Mouse (Mus musculus) right cerebral cortex, postnatal 25 days (tissue): ENCODE data around the gene Tbxa2r.
A peak's percentile ranks its signal among the peaks of the same experiment; 100 is the strongest.

Experiments
- DNase-seq: peaks from one replicate; pipeline ENCODE4 v3.0.0; 2022

Tbxa2r gene

GRCm38 (mm10) chr10:81322444-81322843, 6.1 kb upstream of the Tbxa2r start:
- no peak for DNase-seq

- DNase-seq, result no peak
These were observed 5.3 kb upstream of the Tbxa2r start for GRCm38 (mm10) chr10:81323141-81323775.

GRCm38 (mm10) chr10:81323791-81324530, 4.6 kb upstream of the Tbxa2r start:
- no peak for DNase-seq

- DNase-seq, result no peak
These were observed 3.4 kb upstream of the Tbxa2r start for GRCm38 (mm10) chr10:81325176-81325575.

DNA sequence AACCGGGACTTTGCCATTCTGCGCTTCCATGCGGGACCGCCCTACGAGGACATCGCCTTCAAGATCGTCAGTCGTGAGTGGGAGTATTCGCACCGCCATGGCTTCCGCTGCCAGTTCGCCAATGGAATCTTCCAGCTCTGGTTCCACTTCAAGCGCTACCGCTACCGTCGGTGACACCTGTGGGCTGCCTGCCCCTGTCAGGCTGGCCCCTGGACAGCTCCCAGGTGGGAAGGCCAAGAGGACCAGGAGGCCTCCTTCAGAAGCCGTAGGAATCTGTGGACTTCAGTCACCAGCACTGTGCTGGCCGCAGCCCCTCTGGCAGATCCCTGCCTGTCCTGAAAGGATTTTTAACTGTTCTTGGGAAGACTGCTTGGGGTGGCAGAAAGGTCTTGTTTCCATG, 2.8 kb upstream of the Tbxa2r start:
- DNase-seq, result no peak

DNA sequence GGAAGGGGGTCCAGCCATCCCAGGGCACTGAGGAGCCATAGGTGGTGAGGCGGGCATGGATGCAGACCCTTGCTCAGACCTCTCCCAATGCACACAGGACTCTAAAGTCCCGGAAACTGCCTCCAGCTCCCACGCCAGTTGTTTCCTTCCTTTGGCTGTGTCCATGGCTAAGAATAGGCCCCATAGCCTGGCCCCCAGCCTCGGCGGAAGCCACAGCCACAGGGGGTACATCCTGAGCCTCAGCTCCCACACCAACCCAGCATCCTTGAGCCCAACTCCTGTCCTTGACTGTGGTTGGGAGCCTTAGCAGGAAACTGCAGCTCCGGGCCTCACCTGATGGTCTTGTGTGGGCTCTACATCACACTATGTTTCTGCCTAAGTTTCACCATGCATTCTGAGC, 1.7 kb upstream of the Tbxa2r start:
- DNase-seq, result no peak

GRCm38 (mm10) chr10:81327959-81328358, 572 bp upstream of the Tbxa2r start:
- no peak for DNase-seq

DNA sequence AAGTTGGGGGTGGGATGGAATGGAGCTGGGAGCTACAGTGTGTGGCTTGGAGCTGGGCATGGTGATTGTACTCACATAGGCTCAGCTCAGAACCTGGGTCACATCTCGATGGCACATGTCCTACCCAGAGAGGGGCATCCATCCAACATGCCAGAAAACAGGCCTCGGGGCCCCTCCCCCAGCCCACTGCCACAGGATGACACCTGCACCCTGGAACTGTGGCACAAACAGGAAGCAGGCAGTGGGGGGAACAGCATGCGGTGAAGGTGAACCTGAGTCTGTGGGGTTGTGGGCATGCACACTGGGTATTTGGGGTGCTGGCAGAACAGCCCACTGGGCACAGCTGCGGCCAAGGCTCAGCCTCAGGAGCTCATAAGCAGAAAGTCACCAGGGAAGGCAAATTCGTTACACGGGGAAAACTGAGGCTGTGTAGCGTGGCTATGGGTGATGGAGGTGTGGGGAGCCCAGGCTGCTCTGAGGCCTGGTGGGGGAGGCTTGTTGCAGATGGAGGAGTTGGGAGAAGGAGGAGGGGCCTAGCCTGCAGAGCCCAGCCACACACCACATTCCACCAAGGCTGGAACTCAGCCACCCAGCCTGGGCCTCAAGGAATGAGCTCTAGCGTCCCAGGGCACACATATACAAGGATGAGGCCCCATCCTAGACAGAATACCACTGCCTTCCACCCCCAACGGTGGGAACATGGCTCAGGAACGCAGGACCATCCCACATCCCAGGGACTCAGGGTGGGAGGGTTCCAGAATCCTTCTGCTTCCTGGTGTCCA, 854 bp downstream of the Tbxa2r start:
- DNase-seq, result no peak

- no peak for DNase-seq
These were observed 1.5 kb downstream of the Tbxa2r start for GRCm38 (mm10) chr10:81330007-81330406.

- no peak for DNase-seq
These were observed 3.7 kb downstream of the Tbxa2r start for GRCm38 (mm10) chr10:81332277-81332676.

- no peak for DNase-seq
These were observed 5.8 kb downstream of the Tbxa2r start for GRCm38 (mm10) chr10:81334324-81334723.

DNA sequence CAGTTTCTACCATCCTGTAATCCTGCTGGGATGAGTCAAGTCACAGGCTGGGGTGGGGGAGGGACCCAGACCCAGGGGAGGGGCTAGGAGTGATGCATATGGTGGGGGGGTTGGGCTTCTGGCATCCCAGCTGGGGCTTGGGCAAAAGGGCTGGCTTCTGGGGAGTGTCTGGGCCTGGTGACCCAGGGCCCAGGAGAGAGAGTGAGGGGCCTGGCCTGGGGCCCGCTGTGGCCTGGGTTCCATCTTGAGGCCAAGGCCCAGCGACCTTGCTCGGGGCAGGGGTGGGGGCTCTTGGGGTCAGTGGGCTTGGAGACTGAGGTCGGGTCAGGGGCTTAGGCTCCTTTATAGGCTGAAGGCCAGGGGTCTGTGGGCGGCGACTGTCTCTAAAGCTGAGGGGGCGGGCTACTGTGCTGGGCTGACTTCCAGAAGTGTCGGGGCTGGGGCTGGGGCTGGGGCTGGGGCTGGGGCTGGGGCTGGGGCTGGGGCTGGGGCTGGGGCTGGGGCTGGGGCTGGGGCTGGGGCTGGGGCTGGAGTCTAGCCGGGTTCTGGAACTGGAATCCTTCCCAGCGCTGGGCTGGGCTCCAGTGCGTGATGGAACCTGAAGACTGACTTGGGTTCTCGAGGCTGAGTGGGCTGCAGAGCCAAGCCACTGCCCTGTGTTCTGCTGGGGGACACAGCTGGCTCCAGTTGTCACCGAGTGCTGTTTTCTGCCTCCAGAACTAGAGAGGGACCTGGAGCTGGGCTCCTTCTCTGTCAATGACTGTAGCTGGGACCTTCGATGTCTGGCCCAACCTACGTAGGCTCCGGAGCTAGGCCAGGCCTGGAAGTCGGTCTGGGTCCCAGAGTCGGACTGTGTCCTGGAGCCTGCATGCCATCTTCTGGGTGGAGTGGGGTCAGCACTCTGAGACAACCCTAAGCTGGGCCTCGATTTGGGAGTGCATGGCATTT, 7.1 kb downstream of the Tbxa2r start:
- DNase-seq, result no peak

DNA sequence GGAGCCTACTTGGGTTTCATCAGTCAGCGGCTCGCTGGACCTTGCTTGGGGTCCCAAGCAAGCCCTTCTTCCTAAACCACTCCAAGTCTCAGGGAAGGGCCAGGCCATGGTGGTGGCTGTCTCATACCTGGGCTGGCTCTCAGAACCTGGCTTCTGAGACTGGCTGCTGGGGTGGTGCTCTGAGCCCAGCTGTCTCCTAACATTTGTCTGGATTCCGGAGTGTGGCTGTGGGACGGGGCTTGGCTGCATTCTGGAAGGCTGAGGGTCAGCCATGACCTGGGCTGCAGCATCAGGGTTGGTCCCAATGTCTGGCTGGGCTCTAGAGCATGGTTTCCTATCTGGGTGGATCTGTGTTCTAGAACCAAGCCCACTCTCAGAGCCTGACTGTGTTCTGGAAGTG, 8.0 kb downstream of the Tbxa2r start:
- no peak for DNase-seq

- DNase-seq, result no peak
These were observed 12.2 kb downstream of the Tbxa2r start for GRCm38 (mm10) chr10:81340551-81341332.

DNA sequence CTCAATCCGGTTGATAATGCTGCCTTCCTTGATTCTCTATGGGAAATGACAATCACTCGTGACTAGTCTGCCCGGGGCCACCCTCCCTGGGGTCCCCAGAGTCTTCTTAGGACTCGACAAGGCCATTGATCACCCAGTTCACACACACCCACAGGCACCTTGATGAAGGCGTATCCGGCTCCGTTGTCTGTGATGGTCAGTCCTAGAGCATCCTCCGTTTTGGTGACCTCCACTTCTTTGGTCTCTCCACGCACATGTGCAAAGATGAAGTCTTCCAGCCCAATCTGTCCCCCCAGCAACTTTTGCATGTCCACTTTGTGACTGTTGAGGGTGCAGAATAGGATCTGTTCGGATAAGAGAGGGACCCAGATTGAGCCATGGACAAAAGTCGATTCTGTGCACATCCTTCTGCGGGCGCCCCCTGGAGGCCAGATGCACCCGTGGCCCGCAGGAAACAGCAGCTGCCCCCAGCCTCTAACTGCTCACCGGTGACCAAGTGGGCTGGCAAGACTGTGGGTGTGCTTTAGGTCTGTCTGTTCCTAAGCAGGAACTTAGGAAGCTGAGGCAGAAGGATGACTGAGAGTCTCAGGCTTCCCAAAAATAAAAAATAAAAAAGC, 12.9 kb downstream of the Tbxa2r start:
- no peak for DNase-seq

GRCm38 (mm10) chr10:81342686-81343505, 14.4 kb downstream of the Tbxa2r start, which contains the start of gene Gipc3:
TSS of gene Gipc3 (minus strand) at chr10:81343266.
- DNase-seq, result no peak

DNA sequence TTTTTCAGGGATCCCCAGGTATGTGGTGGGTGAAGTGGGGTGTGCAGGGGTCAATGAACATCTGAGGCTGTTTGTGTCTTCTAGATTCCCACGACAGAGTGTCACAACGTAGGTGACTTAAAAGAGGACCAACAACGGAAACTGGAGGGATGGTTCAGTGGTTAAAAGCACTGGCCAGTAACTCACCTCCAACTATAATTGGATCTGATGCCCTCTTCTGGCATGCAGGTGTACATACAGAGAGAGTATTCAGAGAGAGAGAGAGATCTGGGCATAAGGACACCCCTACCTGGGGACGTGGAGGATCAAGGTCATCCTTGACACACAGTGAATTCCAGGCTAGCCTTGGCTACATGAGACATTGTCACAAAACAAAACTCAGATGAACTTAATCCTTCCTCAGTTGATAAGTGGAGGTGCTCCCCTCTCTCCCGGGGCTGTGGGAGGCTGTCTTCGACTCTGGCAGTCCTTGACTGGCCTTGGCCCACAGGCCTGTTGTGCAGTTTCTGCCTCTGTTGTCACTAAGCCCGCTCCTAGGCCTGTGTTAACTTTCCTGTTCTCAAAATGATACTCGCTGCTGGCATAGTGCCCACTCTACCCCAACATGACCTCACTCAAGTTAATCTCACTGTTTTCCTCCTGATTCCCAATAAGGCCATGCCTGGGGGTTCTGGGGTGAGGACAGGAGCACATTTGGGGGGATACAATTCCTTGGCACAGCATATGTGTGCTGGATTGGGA, 16.1 kb downstream of the Tbxa2r start:
- DNase-seq, result no peak

DNA sequence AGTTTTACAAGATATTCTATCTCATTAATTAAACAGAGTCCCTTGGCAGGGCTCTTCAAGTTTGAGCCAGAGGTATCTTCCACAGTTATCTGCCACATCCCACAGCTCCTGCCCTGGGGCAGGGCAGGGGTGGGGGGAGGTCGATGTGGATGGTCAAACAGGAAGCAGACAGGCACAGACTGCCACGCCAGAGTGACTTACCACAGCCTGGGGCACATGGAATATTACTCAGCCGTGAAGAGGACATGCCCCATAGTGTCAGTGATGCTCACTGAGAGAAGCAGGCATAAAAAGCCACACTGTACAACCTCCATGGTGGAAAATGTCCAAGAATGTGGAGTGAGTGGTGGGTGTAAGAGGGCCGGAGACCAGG, 16.6 kb downstream of the Tbxa2r start:
- no peak for DNase-seq

- peak; percentile 59 for DNase-seq
These were observed 18.0 kb downstream of the Tbxa2r start for GRCm38 (mm10) chr10:81346453-81347067.
